Mouse (Mus musculus) frontal cortex, adult 2 months (tissue): ENCODE measurements around the gene Sgms2. TPM values are rescaled to one million over a fixed set of nuclear protein-coding genes. Genes with fewer than 3 reads are reported as not detected.
"Not testable (repeated sequence)": the region's sequence is repeated elsewhere in the genome, so short reads cannot be mapped to it uniquely, and the experiment has no call there.

Experiments used
- DNase-seq, 2 experiments: peaks; one replicate each; pipeline ENCODE4 v3.0.0; 2022; ENCODE audit warnings: low spot score in 1 of 2; ENCODE audit errors: extremely low spot score in 1 of 2
- polyA plus RNA-seq: library from polyadenylated mRNA; depleted of rRNA; stranded (reverse); fragments of >200 nt; gene quantifications from 2 replicates; pipeline ENCODE4 v1.2.3, GENCODE M21; 2012

The Sgms2 gene
- polyA plus RNA-seq, 1 experiment, result 2.1 TPM

DNA sequence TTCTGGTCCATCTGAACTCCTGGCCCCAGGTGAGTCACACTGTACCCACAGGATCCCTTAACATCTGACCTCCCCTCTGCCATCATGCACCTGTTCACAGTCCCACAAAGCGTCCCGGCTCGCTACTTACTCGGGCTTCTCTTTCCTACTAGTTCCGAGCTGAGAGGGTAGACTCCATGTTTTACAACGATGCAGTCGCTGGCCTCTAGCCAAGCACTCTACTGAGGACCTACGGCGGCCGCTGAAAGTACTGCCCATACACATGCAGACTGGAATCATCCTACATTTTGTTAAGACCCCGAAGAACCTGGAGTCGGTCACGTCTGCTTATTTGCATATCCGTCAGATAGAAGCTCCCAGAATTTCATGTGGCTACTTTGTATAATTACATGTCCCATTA lies 127.6 kb downstream of the Sgms2 start:
- DNase-seq, result no peak

DNA sequence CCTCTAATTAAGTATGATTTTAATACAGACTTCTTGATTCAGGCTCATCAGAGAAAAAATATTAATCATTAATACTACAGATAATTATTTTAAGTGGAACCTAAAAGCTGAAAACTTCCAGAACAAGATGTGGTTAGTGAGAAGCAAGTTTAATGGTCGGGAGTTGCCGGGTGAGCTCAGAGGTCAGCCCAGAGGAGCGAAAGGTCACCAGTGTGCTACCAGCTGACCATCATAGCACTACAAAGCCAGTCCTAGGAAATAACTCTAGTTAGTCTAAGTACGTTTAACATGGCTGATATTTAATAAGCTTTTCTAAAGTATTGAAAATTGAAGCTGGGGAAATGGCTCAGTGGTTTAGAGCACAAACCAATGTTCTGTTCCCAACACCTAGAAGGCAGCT lies 129.3 kb downstream of the Sgms2 start:
- DNase-seq, result no peak

DNA sequence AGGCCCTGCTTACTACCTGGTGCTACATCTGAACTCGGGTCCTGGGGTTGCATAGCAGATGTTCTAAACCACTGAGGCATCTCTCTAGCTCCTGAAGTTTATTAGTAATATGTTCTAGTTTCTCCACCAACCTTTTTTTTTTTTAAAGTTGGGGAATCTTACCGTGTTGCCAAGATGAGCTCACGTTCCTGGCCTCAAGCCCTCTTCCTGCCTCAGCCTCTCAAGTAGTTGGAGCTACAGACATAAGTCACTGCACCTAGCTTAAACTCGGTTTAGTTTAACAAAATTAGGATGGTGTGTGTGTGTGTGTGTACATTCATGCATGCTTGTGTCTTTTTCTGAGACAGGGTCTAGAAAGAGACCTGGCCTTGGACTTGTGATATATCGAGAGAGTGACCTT lies 132.2 kb downstream of the Sgms2 start:
- no peak for DNase-seq

DNA sequence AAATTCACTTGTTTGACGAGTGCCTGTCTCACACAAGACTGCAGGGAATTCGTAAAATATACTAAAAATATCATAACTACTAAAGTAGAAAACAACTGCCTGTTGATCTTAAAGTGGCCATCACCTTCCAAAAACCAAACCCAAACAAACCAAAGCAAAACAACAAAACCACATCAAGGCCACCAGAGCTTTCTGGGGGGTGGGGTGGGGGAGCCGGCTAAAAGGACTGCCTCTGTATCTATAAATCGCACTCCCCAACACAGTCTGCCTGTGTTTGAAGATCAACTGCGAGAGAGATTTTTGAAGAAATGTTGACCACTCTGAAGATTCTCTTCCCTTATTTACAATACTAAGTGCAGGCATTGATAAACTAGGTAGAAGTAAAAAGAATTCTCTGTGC lies 133.0 kb downstream of the Sgms2 start:
- no peak for DNase-seq

DNA sequence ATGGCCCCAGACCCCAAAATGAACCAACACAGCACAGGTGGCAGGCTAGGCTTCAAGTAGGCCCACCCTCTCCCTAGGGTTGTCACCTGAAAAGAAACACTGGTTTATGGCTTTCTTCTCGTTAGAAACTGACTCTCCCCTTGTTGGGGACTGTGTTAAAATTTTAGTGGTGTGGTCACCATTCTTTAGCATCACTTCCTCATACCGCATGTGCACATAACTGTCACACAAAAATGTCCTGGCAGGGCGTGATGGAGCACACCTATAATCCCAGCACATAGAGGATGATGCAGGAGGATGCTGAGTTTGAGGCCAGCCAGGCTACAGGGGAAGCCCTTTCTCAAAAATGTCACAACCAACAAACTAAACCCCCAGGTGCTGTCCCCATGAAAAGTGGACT lies 133.6 kb downstream of the Sgms2 start:
- DNase-seq, result no peak

DNA sequence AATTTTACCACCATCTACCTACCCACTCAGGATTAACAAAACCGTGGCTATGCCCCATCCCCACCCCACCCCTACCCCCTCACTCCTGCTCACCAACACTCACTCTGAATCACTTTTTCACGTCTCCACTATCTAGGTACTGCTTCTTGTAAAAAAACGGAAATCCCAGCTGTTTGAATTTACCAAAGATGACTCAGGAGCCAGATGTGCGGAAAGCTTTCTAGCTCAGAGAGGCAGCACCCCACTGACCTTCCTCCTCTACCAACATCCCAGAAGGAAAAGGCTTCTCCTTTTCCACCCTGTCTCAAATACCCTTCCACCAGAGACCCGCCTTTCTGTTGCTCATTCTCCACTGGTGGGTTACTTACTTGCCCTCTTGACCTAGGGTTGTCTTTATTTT lies 135.2 kb downstream of the Sgms2 start:
- no peak for DNase-seq

DNA sequence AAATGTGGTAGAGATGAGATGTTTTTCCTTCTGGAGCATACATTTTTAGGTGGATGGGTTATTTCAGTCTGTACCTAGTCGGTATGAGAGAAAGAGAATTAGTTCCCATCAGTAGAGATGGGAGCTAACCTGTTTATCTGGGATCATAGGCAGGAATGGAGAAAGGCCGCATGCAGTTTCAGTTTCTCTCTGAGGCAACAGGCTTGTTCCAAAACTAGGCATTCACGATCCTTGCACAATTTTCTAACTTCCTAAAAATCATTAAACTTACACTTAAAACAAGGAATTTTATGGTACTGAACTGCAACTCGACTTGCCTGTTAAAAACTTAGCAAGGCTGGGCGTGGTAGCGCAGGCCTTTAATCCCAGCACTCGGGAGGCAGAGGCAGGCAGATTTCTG lies 140.7 kb downstream of the Sgms2 start:
- no peak for DNase-seq

DNA sequence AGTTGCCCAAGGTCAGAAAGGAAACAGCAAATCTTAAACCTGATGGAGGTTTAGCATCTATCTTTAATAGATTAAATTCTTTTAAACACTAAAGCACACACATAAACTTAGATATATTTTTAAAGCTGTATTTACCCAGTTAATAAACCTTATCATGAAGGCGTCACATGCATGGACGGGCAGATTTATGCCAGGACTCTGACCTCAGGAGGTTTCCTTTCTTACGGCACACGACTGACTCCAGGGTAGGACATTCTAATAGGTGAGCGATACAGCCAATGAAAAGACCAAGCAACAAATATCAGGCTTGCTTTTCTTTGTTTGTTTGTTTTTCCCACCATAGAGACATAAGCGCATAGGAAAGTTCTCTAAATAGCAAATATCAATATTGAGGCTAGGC lies 142.2 kb downstream of the Sgms2 start:
- DNase-seq, result no peak

DNA sequence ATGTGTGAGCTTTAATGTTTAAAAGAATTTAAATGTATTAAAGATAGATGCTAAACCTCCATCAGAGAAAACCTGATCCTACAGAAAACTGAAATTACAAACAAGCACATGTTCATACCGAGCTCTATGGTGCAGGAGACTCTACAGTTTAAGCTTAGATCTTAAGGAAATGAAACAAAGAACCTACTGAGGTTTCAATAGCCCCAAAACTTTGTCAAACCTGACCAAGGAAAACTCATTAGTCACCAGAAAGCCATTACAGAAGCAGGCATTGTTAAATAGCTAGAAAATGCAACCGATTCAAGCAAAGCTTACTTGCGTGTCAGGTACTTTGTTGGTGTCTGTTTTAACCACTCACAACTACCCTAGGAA lies 142.6 kb downstream of the Sgms2 start:
- no peak for DNase-seq

DNA sequence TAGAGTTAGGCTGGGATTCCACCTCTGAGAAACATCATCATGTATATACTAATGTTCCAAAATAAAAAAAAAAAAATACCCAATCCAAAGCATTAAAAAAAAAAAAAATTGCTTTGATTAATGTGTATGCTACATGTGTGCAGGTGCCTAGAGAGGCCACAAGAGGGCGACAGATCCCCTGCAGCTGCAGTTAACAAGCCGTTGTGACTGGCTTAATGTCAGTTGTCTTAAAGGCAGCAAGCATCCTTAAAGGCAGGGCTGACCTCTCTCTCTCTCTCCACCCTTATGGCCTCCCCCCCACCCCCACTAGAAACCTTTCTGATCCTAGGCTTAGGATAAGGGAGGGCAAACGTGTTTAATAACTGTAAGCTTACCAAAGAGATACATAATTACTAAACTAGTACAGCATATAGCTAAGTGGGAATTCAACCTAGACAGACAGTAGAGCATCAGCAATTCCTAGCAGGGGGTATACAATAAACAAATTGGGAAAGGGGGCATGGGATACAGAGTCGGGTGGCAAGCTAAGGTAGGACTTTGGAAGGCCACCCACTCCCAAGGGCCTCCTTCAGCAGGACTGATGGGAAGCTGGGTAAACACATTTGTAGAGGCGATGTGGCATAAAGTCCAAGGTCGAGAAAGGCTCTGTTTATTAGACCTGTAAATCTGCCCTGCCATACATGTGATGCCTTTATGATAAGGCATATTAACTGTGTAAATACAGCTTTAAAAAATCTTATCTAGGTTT lies 143.2 kb downstream of the Sgms2 start:
- no peak for DNase-seq

DNA sequence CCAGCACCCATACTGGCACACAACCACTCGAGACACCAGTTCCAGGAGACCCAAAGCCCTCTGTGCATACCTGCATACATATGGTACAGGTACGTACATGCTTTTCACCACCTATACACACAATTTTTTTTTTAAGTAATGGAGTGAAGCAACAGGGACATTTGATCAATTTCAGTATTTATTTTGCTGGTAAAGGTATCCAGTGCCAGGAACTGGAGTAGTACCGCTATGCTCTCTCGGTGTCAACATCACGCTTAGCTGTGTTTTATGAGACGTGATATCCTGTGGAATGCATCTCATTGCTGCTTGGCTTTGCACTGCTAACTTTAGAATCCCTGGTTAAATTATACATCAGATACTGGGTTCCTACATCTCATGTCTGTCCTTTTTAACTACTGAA lies 145.3 kb downstream of the Sgms2 start:
- no peak for DNase-seq

DNA sequence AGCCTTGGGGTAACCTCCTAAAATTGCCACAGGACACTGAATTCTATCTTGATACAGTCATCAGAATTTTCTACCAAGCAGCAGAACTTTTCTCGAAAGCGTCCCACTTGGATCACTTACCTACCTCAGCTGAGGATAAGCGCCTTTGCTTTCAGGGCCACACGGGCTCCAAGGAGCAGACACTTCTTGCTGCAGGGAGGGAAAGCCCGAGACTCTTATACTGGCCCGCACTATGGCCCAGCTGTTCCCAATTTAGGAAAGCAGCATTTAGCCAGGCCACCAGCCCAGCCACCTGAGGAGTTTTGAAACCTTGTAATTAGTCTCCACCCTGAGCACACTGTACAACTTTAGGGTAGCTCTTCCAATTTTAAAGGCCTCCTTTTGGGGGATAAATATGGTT lies 147.9 kb downstream of the Sgms2 start:
- DNase-seq, result no peak

DNA sequence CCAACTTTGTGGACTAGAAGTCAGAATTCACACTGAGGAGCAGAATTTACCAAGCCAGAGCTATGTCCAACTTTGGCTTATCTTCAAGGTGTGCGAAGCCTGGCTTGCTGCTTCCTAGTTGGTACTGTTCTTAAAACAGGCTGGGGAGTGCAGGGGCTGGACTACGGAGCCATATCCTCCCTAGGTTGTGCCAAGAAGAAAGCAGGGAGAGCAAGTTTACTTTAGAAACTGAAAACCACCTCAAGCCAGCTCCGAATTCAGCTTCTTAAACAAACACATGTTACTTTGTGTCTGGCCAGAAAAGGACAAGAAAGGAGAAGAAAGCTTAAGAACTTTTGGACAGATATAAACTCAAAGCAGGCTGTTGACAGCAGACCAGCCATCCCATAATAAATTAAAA lies 150.3 kb downstream of the Sgms2 start:
- DNase-seq, result no peak

DNA sequence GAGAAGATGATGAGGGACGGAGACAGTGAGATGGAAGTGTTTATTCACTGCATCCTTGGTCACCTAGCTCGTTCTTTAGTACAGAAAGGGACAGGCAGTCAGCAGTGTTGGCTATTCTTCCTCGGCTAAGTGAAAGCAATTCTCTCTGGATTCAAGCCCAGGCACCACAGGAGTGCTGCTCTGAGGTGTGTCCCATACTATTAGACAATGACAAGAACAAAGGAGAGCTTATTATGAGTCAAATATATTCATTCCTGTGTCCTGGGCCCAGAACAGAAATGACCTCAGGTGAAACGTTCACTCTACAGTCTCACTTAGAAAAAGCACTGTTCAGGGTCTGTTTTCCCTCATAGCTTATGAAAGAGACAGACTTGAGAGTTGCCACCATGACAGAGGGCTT lies 151.9 kb downstream of the Sgms2 start:
- DNase-seq, result no peak

DNA sequence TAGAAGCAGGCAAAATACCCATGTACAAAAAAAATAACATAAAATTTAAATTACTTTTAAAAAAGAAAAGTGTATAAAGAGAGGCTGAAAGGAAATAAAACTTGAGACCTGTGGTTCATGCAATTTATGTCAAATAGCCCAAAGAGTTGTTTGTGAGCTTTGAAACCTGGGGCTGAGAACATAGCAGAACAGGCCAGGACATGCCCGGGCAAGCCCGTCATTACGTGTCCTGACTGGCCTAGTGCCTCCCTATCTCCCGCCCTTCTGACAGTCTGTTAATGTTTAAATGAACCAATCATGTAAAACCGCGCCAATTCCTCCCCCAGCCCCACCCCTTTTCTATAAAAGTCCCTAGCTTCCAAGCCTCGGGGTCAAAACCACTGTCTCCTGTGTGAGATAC lies 153.5 kb downstream of the Sgms2 start:
- not testable (repeated sequence) for DNase-seq

DNA sequence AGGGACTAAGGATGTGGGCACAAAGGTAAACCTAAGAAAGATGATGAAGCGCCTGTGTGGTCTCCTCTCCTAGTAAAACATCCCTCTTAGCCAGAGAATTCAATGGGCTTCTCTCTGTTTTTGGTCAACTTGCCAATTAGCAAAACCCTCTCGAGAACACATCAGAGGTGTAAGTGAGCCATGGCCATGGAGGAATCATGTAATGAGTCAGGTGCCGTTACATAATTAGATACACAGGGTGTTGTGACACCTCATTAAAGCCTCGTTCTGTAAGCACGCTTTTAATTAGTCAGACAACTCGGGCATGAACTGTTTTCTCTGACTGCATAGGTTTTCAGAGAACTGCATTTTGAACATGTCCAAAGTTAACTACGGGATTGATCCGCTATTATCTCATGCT lies 154.6 kb downstream of the Sgms2 start:
- DNase-seq, result no peak

DNA sequence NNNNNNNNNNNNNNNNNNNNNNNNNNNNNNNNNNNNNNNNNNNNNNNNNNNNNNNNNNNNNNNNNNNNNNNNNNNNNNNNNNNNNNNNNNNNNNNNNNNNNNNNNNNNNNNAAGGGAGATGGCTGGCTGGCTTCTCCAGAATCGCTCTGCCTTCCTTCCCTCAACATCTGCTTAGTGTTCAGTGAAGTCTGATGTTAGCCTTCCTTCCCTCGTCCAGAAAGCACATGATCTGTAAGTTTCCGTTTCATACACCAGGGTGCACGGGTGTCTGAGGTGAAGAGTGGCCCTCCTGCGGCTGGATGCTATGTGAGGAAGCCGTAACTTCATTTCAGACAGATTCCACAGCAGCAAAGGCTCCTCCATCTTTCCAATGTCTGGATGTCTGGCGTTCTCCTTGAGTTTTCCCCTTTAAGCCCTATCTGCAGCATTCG lies 156.1 kb downstream of the Sgms2 start:
- no peak for DNase-seq

DNA sequence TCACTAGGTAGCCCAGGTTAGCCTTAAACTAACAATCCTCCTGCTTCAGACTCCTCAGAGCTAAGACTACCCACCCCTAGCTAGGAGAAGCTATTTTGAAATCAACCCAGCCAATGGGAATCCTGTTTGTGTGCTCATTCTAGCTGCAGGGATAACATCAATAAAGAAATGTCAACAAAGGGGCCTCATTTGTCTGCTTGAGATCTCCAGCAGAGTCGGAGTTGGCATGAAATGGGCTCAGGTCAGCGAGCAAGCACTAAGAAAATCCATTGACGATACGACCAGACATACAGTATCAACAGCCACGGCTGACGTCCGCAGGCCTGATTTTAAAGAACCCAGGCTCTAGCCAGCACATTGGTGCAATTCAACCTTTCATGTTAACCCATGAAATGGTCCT lies 164.0 kb downstream of the Sgms2 start:
- DNase-seq, result no peak

DNA sequence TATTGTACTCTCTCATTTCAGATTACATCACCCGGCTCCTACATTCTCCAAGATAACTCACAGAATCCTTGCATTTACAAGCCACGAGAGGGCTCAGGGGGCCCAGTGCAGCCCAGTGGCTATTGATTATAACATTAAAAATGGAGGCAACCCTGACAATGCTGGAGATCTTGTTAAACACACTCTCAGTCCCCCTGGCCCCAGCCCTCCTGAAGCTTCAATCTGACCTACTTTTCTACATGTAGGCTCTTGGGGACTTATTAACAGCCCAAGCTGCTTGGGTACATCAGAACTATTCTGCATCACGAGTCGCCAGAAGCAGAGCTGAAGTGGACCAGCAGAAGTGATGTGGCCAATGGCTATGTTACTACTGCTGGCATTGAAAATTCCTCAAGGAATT lies 164.6 kb downstream of the Sgms2 start:
- no peak for DNase-seq

DNA sequence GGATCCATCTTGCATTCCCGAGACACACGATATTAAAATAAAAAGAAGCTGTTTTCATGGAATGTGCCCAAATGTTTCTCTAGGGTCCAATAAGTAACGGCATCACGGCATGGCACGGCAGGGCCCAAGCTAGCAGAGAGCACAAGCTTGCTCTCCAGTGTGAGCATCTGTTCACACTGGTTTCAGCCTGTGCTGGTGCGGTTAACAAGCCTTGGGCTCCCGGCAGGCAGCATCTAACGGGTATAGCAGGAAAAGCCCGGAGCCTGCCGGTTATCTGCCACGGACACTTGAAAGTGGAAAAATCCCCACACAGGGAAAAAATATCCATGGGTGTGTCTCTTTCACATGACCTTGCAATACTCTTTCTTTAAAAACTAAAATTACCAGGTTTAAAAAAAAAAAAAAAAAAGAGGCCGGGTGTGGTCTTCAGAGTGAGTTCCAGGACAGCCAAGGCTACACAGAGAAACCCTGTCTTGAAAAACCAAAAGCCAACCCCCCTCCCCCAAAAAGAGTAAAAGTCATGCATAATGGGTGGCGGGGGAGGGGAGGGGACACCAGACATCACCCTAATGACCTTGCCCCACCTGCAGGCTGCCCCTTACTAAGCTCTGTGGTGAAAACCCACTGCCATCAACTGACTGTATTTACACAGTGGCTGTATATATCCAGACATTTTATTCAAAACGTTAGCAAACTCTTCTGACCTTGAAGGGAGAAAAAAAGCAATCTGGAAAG lies 169.0 kb downstream of the Sgms2 start:
- DNase-seq, result no peak

DNA sequence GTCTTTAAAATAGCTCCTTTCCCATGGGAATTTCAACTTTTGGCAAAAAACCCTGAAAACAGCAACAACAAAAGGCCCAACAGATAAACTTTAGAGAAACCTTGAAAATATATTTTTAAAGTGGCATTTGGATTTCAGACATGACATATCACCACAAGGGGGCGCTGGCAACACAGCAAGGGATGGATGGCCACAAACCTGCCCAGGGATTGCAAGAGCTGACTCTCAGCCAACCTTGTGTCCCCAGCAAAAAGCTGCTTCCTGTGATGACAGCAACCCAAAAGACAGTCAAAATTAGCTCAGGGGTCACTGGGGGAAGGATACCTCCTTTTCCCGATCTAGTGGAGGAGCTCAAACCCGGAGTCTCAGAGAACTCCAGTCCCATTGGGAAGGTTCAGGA lies 171.0 kb downstream of the Sgms2 start:
- peak; percentile 14 to 88 for DNase-seq

DNA sequence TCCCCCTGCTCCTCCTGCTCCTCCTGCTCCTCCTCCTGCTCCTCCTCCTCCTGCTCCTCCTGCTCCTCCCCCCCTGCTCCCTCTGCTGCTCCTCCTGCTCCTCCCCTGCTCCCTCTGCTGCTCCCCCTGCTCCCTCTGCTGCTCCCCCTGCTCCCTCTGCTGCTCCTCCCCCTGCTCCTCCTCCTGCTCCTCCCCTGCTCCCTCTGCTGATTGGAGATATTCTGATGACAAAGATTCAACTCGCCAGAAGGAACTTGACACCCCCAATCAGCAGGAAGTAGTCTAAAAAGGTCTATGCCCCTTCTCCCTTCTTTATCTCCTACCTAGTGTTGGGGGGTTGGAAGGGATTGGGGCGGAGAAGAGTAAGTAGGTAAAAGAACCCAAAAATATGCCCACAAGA lies 173.0 kb downstream of the Sgms2 start:
- no peak for DNase-seq
